Mouse (Mus musculus) kidney, postnatal 0 days (tissue): Measurements from ENCODE around the gene Birc2. TPM values are rescaled to one million over a fixed set of nuclear protein-coding genes. Genes with fewer than 3 reads are reported as not detected.

ENCODE experiments used
- ATAC-seq: fragments of 200-750 bp; cut with Nextera tagmentation; replicated peaks from 2 replicates; pipeline ENCODE4 v1.8.0; 2017; ENCODE audit warnings: low read depth, moderate number of reproducible peaks, moderate TSS enrichment, moderate library complexity; ENCODE audit not compliant: low FRiP score
- DNase-seq: peaks from one replicate; pipeline ENCODE4 v3.0.0-alpha.2; 2016; ENCODE audit warnings: low spot score
- H3K27ac ChIP-seq: fragments of 300-500 bp; sonication (generic); 2 replicates; pipeline ENCODE4 v1.5.1; 2014; ENCODE audit warnings: mild to moderate bottlenecking
- H3K27me3 ChIP-seq: fragments of 300-500 bp; sonication (generic); 2 replicates; pipeline ENCODE4 v1.6.1; 2014; ENCODE audit warnings: low read length, mixed read lengths; ENCODE audit not compliant: insufficient read depth
- H3K36me3 ChIP-seq: fragments of 300-500 bp; sonication (generic); 2 replicates; pipeline ENCODE4 v1.6.1; 2014; ENCODE audit warnings: low read length, mixed read lengths; ENCODE audit not compliant: insufficient read depth
- H3K4me1 ChIP-seq: fragments of 300-500 bp; sonication (generic); replicated peaks from 2 replicates; pipeline ENCODE4 v1.6.1; 2014; ENCODE audit warnings: antibody characterized with exemption, low read length, mixed read lengths; ENCODE audit not compliant: insufficient read depth
- H3K4me2 ChIP-seq: fragments of 300-500 bp; sonication (generic); 2 replicates; pipeline ENCODE4 v1.6.1; 2014; ENCODE audit warnings: mild to moderate bottlenecking, low read length, moderate library complexity, mixed read lengths
- H3K4me3 ChIP-seq: fragments of 300-500 bp; sonication (generic); replicated peaks from 2 replicates; pipeline ENCODE4 v1.5.1; 2014; ENCODE audit warnings: low read depth, low read length
- H3K9ac ChIP-seq: fragments of 300-500 bp; sonication (generic); 2 replicates; pipeline ENCODE4 v1.6.1; 2014; ENCODE audit warnings: low read depth, low read length
- H3K9me3 ChIP-seq: fragments of 300-500 bp; sonication (generic); replicated peaks from 2 replicates; pipeline ENCODE4 v1.6.1; 2016; ENCODE audit warnings: low read length, inconsistent platforms, mixed read lengths
- CTCF ChIP-seq: IDR thresholded peaks from 2 replicates; pipeline ENCODE4 v1.5.1; 2016; ENCODE audit warnings: antibody characterized with exemption, low read depth, mild to moderate bottlenecking, moderate library complexity
- WGBS: fragments of 180-500 bp; shearing (Covaris S2); extraction: QIAGEN DNeasy Blood & Tissue Kit; methylation state at CpG from one replicate; pipeline ENCODE4 v1.1.7; 2014; 5-methylcytosine and 5-hydroxymethylcytosine counted together
- polyA plus RNA-seq: library from polyadenylated mRNA; unstranded; fragments of >200 nt; fragmentation: Nextera tagmentation; extraction: Ambion mirVana; gene quantifications from 2 replicates; pipeline ENCODE4 v1.2.1, GENCODE M21; 2015

Gene Birc2
- polyA plus RNA-seq, 1 experiment from 2014 or later: 36.4 TPM

DNA sequence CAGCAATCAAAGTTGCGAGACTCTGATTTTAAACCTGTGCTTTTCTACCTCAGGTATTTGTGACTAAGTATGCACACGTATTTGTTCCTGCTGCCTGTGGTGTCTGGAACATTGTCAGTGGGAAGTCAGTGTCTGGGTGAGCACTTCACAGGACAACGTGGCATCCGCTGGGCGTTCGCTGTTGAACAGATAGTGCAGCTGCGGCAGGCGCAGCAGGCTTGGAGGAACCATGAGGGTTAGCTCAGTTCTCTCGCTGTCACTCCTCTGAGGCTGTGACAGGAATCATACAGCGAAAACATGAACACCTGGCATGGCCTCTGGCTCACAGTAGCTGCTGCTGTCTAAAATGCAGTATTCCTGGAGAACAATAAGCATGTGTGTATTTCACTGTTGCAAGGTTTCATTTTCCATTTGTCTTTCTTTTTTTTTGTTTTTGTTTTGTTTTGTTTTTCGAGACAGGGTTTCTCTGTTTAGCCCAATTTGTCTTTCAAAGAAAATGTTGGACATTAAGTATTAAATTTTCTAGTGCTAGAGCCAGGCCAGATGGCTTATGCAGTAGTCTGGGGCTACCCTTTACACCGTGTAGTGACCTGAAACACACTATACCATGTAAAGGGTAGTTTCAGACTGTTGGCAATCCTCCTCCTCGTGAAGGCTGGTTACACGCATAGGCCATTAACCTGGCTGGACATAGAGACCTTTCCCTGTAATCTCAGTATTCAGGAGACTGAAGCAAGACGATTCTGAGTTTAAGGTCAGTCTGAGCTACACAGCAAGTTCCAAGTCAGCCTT lies 52.8 kb downstream of the Birc2 start:
- Histone ChIP-seq H3K9me3 (no peaks in the 10 kb centered on the region), H3K27me3 (no peaks in the 10 kb centered on the region), H3K36me3 (peaks cover 2% of the 10 kb centered on the region; the same call in 1 of the 2 replicates), H3K4me3 (no peak overlapping the region), H3K4me2 (no peak overlapping the region), H3K27ac (0 out of 2 replicates have a peak overlapping the region, but pooled peaks have one; percentile 19), H3K4me1 (no peaks in the 10 kb centered on the region), H3K9ac (no peak overlapping the region)
- DNase-seq (no peak), ATAC-seq (peak; percentile 29; the same call in 1 of the 2 replicates)
- WGBS: 68% methylated on average over 15 of the region's 15 CpGs
- TF ChIP-seq CTCF: no peak

- no peak for TF ChIP-seq CTCF
These were observed 56.4 kb downstream of the Birc2 start for GRCm38 (mm10) chr9:7780250-7781150.

GRCm38 (mm10) chr9:7779786-7780185 lies 57.1 kb downstream of the Birc2 start:
- Histone ChIP-seq H3K4me1 (no peaks in the 10 kb centered on the region), H3K4me2 (no peak overlapping the region), H3K36me3 (peaks cover 4% of the 10 kb centered on the region; the same call in 1 of the 2 replicates), H3K4me3 (no peak overlapping the region), H3K9me3 (no peaks in the 10 kb centered on the region), H3K27ac (no peak overlapping the region), H3K9ac (no peak overlapping the region), H3K27me3 (no peaks in the 10 kb centered on the region)
- no peak for TF ChIP-seq CTCF
- 93% methylated on average over 4 of the region's 4 CpGs for WGBS
- ATAC-seq (no peak), DNase-seq (no peak)

More at GRCm38 (mm10) chr9:7780250-7781150, 56.4 kb downstream of the Birc2 start:
- no peak overlapping the region for H3K4me3 ChIP-seq
- no peaks in the 10 kb centered on the region for H3K9me3 ChIP-seq
- no peak overlapping the region for H3K27ac ChIP-seq
- 90% methylated on average over 8 of the region's 8 CpGs for WGBS
- no peaks in the 10 kb centered on the region for H3K27me3 ChIP-seq
- no peak for DNase-seq
- ATAC-seq: no peak
- H3K4me2 ChIP-seq: no peak overlapping the region
- H3K9ac ChIP-seq: no peak overlapping the region
- H3K36me3 ChIP-seq: peaks cover 4% of the 10 kb centered on the region; the same call in 1 of the 2 replicates
- H3K4me1 ChIP-seq: no peaks in the 10 kb centered on the region

DNA sequence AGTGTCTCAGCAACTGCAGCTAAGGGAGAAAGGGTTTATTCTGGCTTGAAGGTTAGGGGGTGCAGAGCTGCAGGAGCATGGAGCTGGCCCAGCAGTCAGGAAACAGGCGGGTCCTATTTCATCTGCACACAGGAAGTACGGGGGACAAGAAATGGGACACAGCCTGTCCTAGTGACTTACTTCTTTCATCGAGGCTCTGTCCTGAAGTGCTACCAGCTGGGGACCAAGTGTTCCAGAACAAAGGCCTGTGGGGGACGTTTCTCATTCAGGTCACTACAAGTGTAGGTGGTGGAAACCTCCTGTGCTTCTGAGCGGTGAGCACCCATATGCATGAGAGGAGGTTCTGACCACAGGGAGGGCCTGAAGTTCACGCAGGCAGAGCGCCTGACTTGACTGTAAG lies 58.1 kb downstream of the Birc2 start:
- Histone ChIP-seq H3K4me2 (no peak overlapping the region), H3K36me3 (peaks cover 4% of the 10 kb centered on the region; the same call in 1 of the 2 replicates), H3K27ac (no peak overlapping the region), H3K4me3 (no peak overlapping the region), H3K9ac (no peak overlapping the region), H3K9me3 (no peaks in the 10 kb centered on the region), H3K27me3 (no peaks in the 10 kb centered on the region), H3K4me1 (no peaks in the 10 kb centered on the region)
- DNase-seq: no peak
- no peak for ATAC-seq
- 75% methylated on average over 7 of the region's 7 CpGs for WGBS
- no peak for TF ChIP-seq CTCF

DNA sequence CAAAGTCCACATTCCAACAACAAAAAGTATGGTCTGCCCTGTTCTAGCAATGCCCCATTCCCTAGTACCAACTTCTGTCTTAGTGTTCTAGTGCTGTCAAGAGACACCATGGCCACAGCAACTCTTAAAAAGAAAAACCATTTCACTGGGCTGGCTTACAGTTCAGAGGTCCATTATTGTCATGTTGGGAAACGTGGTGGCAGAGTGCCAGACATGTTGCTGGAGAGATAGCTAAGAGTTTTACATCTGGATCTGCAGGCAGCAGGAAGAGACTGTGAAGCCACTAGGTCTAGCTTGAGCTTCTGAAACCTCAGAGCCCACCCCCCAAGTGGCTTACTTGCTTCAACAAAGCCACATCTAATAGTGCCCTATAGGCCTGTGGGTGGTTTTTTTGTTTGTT lies 59.2 kb downstream of the Birc2 start:
- no peak for TF ChIP-seq CTCF
- ATAC-seq (no peak), DNase-seq (no peak)
- Histone ChIP-seq H3K9me3 (no peaks in the 10 kb centered on the region), H3K36me3 (peaks cover 4% of the 10 kb centered on the region; the same call in 1 of the 2 replicates), H3K27me3 (no peaks in the 10 kb centered on the region), H3K9ac (no peak overlapping the region), H3K27ac (no peak overlapping the region), H3K4me3 (no peak overlapping the region), H3K4me2 (no peak overlapping the region), H3K4me1 (no peaks in the 10 kb centered on the region)
- WGBS: 77% methylated on average over 1 of the region's 1 CpGs

DNA sequence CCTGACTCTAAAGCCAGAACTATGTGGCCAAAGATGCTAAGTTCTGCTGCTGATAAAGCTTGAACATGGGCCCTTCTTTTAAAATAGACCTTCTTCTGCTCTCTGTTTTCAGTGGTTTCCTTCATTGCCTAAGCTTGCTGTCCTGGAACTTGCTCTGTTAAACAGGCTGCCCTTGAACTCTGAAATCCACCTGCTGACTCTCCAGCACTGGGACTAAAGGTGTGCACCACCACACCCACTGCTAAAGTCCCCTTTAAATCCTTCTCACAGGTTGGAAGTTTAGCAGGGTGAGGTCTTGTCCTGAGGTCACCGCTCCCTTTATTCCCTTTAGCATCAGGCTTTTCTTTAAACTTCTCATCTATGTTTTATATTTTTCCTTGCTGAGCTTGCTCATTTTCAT lies 59.9 kb downstream of the Birc2 start:
- Histone ChIP-seq H3K27me3 (no peaks in the 10 kb centered on the region), H3K9ac (no peak overlapping the region), H3K36me3 (peaks cover 4% of the 10 kb centered on the region; the same call in 1 of the 2 replicates), H3K4me3 (no peak overlapping the region), H3K4me1 (no peaks in the 10 kb centered on the region), H3K27ac (no peak overlapping the region), H3K4me2 (no peak overlapping the region), H3K9me3 (no peaks in the 10 kb centered on the region)
- 100% methylated on average over 1 of the region's 1 CpGs for WGBS
- ATAC-seq (no peak), DNase-seq (no peak)
- no peak for TF ChIP-seq CTCF
